Mouse (Mus musculus) midbrain, embryonic 11.5 days (tissue): ENCODE data around the gene Spag7. TPM values are rescaled to one million over a fixed set of nuclear protein-coding genes. Genes with fewer than 3 reads are reported as not detected.

Experiments used
- ATAC-seq: fragments of 200-750 bp; cut with Nextera tagmentation; 2 replicates; pipeline ENCODE4 v1.8.0; 2017; ENCODE audit warnings: moderate TSS enrichment, moderate library complexity; ENCODE audit not compliant: low FRiP score
- DNase-seq: peaks from one replicate; pipeline ENCODE4 v3.0.0; 2015; ENCODE audit warnings: low spot score; ENCODE audit errors: missing footprints
- H3K27ac ChIP-seq: fragments of 300-500 bp; sonication (generic); 2 replicates; pipeline ENCODE4 v1.5.1; 2014; ENCODE audit warnings: low read depth, low read length
- H3K27me3 ChIP-seq: fragments of 300-500 bp; sonication (generic); 2 replicates; pipeline ENCODE4 v1.6.1; 2014; ENCODE audit warnings: mild to moderate bottlenecking, low read length, moderate library complexity, mixed read lengths; ENCODE audit not compliant: control insufficient read depth, insufficient read depth
- H3K36me3 ChIP-seq: fragments of 300-500 bp; sonication (generic); 2 replicates; pipeline ENCODE4 v1.6.1; 2014; ENCODE audit warnings: mild to moderate bottlenecking, low read length, moderate library complexity, mixed read lengths; ENCODE audit not compliant: control insufficient read depth, insufficient read depth
- H3K4me1 ChIP-seq: fragments of 300-500 bp; sonication (generic); 2 replicates; pipeline ENCODE4 v1.6.1; 2014; ENCODE audit warnings: low read length; ENCODE audit not compliant: control insufficient read depth, insufficient read depth
- H3K4me2 ChIP-seq: fragments of 300-500 bp; sonication (generic); 2 replicates; pipeline ENCODE4 v1.6.1; 2014; ENCODE audit warnings: mild to moderate bottlenecking, moderate library complexity
- H3K4me3 ChIP-seq: fragments of 300-500 bp; sonication (generic); 2 replicates; pipeline ENCODE4 v1.5.1; 2014; ENCODE audit warnings: low read depth, low read length
- H3K9ac ChIP-seq: fragments of 300-500 bp; sonication (generic); 2 replicates; pipeline ENCODE4 v1.6.1; 2014; ENCODE audit warnings: low read length
- H3K9me3 ChIP-seq: fragments of 300-500 bp; sonication (generic); 2 replicates; pipeline ENCODE4 v1.6.1; 2016; ENCODE audit warnings: low read length; ENCODE audit not compliant: control insufficient read depth
- WGBS: fragments of 180-500 bp; shearing (Covaris S2); extraction: QIAGEN DNeasy Blood & Tissue Kit; methylation state at CpG from one replicate; pipeline ENCODE4 v1.1.7; 2014; 5-methylcytosine and 5-hydroxymethylcytosine counted together
- microRNA-seq: library from miRNA; unstranded; fragments of <30 nt; microRNA quantifications from one replicate; pipeline ENCODE4, GENCODE M21; 2017
- polyA plus RNA-seq: library from polyadenylated mRNA; unstranded; fragments of >200 nt; fragmentation: Nextera tagmentation; extraction: Ambion mirVana; gene quantifications from 2 replicates; pipeline ENCODE4 v1.2.1, GENCODE M21; 2014

The Spag7 gene
- polyA plus RNA-seq, 1 experiment from 2014 or later = 138 TPM

DNA sequence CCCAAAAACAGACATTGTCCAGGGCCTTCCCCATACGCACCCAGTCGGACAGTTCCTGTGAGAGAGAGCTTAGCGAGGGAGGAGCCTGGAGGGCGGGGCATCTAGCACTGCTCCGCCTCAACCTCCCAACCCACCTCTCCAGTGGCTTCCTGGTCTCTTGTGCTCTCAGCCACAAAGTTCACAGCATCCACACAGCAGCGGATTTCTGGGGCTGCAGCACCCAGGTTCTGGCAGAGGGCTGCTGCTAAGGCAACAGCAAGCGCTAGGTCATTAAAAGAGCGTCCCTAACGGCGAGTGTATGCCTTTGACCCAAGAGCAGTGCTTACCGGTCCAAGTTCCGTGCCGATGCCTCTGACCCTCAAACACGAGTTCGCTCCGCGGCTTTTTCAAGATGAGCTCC is 54.1 kb downstream of the Spag7 start:
- peak; percentile 59; the same call in 1 of the 2 replicates for ATAC-seq
- WGBS = 1% methylated on average over 17 of the region's 17 CpGs

More for the DNA sequence above, 54.1 kb downstream of the Spag7 start:
- peak; percentile 90 for DNase-seq
- Histone ChIP-seq H3K9ac (peak overlapping the region; percentile 48; the same call in 1 of the 2 replicates), H3K9me3 (no peaks in the 10 kb centered on the region), H3K27me3 (peaks cover 3% of the 10 kb centered on the region), H3K4me2 (peak overlapping the region; percentile 58), H3K4me3 (peak overlapping the region; percentile 28), H3K4me1 (peaks cover 9% of the 10 kb centered on the region; the same call in 1 of the 2 replicates), H3K36me3 (0 out of 2 replicates have a peak, but pooled peaks cover 2% of the 10 kb centered on the region), H3K27ac (no peak overlapping the region)

Small RNA genes lying within 50 kb of the gene (microRNA-seq; reads per million reads assigned to microRNA genes)
- gene Mir6925 = not detected

Other genes starting within 250 kb of the Spag7 start
- 28.9 and 31.3 TPM in 2 replicates for gene Arrb2, start 236.8 kb downstream of the Spag7 start, polyA plus RNA-seq
- 37.7 and 42.1 TPM in 2 replicates for gene Med11, start 217.5 kb downstream of the Spag7 start, polyA plus RNA-seq
- gene Zmynd15, start 210.0 kb downstream of the Spag7 start, polyA plus RNA-seq = 0.18 and 0.26 TPM in 2 replicates
- gene Cxcl16, start 209.4 kb downstream of the Spag7 start, polyA plus RNA-seq = 0.50 and 0.82 TPM in 2 replicates
- not detected in 2 replicates for gene Tm4sf5, start 164.2 kb downstream of the Spag7 start, polyA plus RNA-seq
- 0.42 TPM in 1 of 2 replicates, not detected in the other for gene Vmo1, start 154.8 kb downstream of the Spag7 start, polyA plus RNA-seq
- 0.18 and 0.22 TPM in 2 replicates for gene Gltpd2, start 150.2 kb downstream of the Spag7 start, polyA plus RNA-seq
- 826 and 909 TPM in 2 replicates for gene Psmb6, start 144.0 kb downstream of the Spag7 start, polyA plus RNA-seq
- gene Gm40193, start 136.5 kb downstream of the Spag7 start, polyA plus RNA-seq = not detected in 2 replicates
- gene Pld2, start 129.4 kb downstream of the Spag7 start, polyA plus RNA-seq = 3.5 and 4.0 TPM in 2 replicates
- 12.3 and 12.9 TPM in 2 replicates for gene Mink1, start 106.5 kb downstream of the Spag7 start, polyA plus RNA-seq
- gene 4930544D05Rik, start 53.6 kb downstream of the Spag7 start, polyA plus RNA-seq = not detected in 2 replicates
- not detected in 2 replicates for gene Chrne, start 50.2 kb downstream of the Spag7 start, polyA plus RNA-seq
- 0.61 and 0.81 TPM in 2 replicates for gene Gp1ba, start 30.3 kb downstream of the Spag7 start, polyA plus RNA-seq
- 87.0 and 87.9 TPM in 2 replicates for gene Rnf167, start 22.2 kb downstream of the Spag7 start, polyA plus RNA-seq
- 134 and 142 TPM in 2 replicates for gene Slc25a11, start 21.9 kb downstream of the Spag7 start, polyA plus RNA-seq
- gene Pfn1, start 14.8 kb downstream of the Spag7 start, polyA plus RNA-seq = 1,303 and 1,326 TPM in 2 replicates
- 13.8 and 14.3 TPM in 2 replicates for gene Eno3, start 12.2 kb downstream of the Spag7 start, polyA plus RNA-seq
- 6.6 and 6.7 TPM in 2 replicates for gene Camta2, start 18.7 kb upstream of the Spag7 start, polyA plus RNA-seq
- gene Inca1, start 30.7 kb upstream of the Spag7 start, polyA plus RNA-seq = 1.3 TPM in 2 replicates
- 6.1 and 7.1 TPM in 2 replicates for gene Kif1c, start 31.1 kb upstream of the Spag7 start, polyA plus RNA-seq
- gene Zfp3, start 94.8 kb upstream of the Spag7 start, polyA plus RNA-seq = 10.2 and 11.0 TPM in 2 replicates
- not detected in 2 replicates for gene Scimp, start 143.2 kb upstream of the Spag7 start, polyA plus RNA-seq
- gene Rabep1, start 175.4 kb upstream of the Spag7 start, polyA plus RNA-seq = 41.7 and 44.2 TPM in 2 replicates